Mouse (Mus musculus) liver, embryonic 11.5 days (tissue): ENCODE data around the gene Fbxl13. TPM values are rescaled to one million over a fixed set of nuclear protein-coding genes. Genes with fewer than 3 reads are reported as not detected.
"Not testable (repeated sequence)": the region's sequence is repeated elsewhere in the genome, so short reads cannot be mapped to it uniquely, and the experiment has no call there.

Source experiments
- ATAC-seq: fragments of 200-750 bp; cut with Nextera tagmentation; replicated peaks from 2 replicates; pipeline ENCODE4 v1.8.0; 2017; ENCODE audit warnings: moderate number of reproducible peaks, mild to moderate bottlenecking, moderate TSS enrichment, moderate library complexity; ENCODE audit not compliant: low FRiP score
- DNase-seq: peaks from one replicate; pipeline ENCODE4 v3.0.0-alpha.2; 2017; ENCODE audit warnings: low spot score
- H3K27ac ChIP-seq: fragments of 300-500 bp; sonication (generic); 2 replicates; pipeline ENCODE4 v1.5.1; 2014; ENCODE audit warnings: mild to moderate bottlenecking, low read depth, low read length, control low read depth
- H3K27me3 ChIP-seq: fragments of 300-500 bp; sonication (generic); replicated peaks from 2 replicates; pipeline ENCODE4 v1.6.1; 2014; ENCODE audit warnings: low read length, mixed read lengths; ENCODE audit not compliant: control insufficient read depth, insufficient read depth
- H3K36me3 ChIP-seq: fragments of 300-500 bp; sonication (generic); 2 replicates; pipeline ENCODE4 v1.6.1; 2014; ENCODE audit warnings: mild to moderate bottlenecking, low read length, moderate library complexity, mixed read lengths; ENCODE audit not compliant: control insufficient read depth, insufficient read depth
- H3K4me1 ChIP-seq: fragments of 300-500 bp; sonication (generic); replicated peaks from 2 replicates; pipeline ENCODE4 v1.6.1; 2014; ENCODE audit warnings: low read length, mixed read lengths; ENCODE audit not compliant: control insufficient read depth, insufficient read depth
- H3K4me2 ChIP-seq: fragments of 300-500 bp; sonication (generic); 2 replicates; pipeline ENCODE4 v1.6.1; 2014; ENCODE audit warnings: mild to moderate bottlenecking, control low read depth, moderate library complexity
- H3K4me3 ChIP-seq: fragments of 300-500 bp; sonication (generic); 2 replicates; pipeline ENCODE4 v1.5.1; 2014; ENCODE audit warnings: low read depth, low read length, control low read depth
- H3K9ac ChIP-seq: fragments of 300-500 bp; sonication (generic); 2 replicates; pipeline ENCODE4 v1.6.1; 2014; ENCODE audit warnings: low read depth, low read length, control low read depth
- H3K9me3 ChIP-seq: fragments of 300-500 bp; sonication (generic); 2 replicates; pipeline ENCODE4 v1.6.1; 2016; ENCODE audit warnings: low read length, inconsistent platforms, mixed read lengths; ENCODE audit not compliant: control insufficient read depth
- WGBS: fragments of 180-500 bp; shearing (Covaris S2); extraction: QIAGEN DNeasy Blood & Tissue Kit; methylation state at CpG from one replicate; pipeline ENCODE4 v1.1.7; 2014; 5-methylcytosine and 5-hydroxymethylcytosine counted together
- polyA plus RNA-seq: library from polyadenylated mRNA; unstranded; fragments of >200 nt; fragmentation: Nextera tagmentation; extraction: Ambion mirVana; gene quantifications from 2 replicates; pipeline ENCODE4 v1.2.1, GENCODE M21; 2014

Gene Fbxl13
- polyA plus RNA-seq, 1 experiment from 2014 or later: 0.23 TPM

DNA sequence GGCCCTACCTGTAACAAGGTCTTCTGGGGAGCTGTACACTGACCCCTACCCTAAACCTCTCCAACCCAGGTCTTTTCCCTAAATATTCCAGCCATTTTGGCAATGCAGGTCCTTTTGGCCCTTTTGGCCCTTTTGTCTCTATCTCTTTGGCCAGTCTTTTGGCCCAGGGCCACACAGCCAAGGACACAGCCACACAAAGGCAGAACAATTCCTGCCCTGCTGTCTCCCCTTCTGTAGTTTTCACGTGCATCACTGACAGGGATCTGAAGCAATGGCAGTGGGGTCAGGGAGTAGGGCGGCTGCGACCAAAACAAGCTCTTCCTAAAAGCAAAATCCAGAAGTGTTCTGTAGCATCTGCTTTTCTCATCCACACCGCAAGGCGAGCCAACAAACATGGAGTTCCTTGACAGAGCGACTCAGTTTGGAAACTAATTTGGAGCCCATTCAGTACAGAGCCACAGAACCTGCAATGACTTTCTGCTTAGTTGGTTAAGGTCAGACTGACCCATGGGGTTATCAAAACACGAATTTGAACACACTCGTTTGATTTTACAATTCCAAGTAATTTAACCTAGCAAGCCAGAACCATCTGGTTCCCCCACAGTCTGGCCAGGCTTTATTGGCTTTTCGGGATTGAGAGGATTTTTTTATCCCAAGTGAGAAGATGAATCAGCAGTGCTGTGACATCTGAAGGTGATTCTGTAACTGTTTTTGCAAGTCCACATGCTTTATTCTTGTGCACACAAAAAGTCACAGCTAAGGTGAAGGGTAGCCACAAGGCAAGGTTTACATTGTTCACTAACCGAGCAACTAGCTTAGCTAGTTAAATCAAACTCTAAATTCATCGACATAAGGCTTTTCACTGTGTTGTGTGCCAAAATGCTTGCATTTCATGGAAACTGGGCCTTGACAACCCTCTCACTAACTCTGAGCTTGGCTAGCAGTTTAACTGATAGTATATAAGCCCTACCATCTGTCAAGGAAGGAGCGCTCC is 36.8 kb downstream of the Fbxl13 start:
- H3K4me2 ChIP-seq: no peak overlapping the region
- WGBS: 76% methylated on average over 12 of the region's 12 CpGs
- H3K4me1 ChIP-seq: no peaks in the 10 kb centered on the region
- H3K9ac ChIP-seq: no peak overlapping the region
- H3K9me3 ChIP-seq: no peaks in the 10 kb centered on the region
- no peak overlapping the region for H3K4me3 ChIP-seq
- ATAC-seq (no peak), DNase-seq (no peak)
- H3K27me3 ChIP-seq: no peaks in the 10 kb centered on the region
- no peak overlapping the region for H3K27ac ChIP-seq
- H3K36me3 ChIP-seq: no peaks in the 10 kb centered on the region

DNA sequence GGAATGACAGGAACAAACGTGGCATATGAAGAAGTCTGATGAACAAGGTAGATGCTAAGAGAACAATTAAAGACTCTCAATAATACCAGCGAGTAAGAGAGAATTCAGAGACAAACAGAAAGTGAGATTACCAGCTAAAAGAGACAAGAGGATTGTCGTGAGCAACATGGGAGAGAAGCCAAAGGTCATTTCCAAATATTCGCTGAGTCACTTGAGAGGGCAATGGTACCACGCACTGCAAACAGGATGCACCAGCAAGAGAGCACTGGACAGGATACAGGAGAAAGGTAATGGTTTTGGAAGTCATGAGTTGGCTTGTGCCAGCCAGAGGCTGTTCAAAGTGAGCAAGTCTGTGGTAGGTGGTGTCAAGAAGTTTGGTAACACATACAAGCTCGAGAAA is 39.5 kb downstream of the Fbxl13 start:
- WGBS: 63% methylated on average over 6 of the region's 6 CpGs
- no peaks in the 10 kb centered on the region for H3K9me3 ChIP-seq

DNA sequence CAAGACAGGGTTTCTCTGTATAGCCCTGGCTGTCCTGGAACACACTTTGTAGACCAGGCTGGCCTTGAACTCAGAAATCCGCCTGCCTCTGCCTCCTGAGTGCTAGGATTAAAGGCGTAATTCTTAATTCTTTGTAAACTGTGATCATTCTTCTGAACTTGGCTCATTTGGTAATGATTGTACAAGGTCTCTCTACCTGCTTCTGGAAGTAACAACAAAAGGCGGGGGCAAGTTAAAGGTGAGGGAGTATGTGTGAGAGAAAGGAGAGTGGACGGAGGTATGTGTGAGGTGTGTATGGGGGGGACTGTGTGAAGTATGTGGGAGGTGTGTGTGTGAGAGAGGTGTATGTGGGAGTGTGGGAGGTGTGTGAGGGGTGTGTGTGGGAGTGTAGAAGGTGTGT is 45.5 kb downstream of the Fbxl13 start:
- ATAC-seq: no peak
- DNase-seq: no peak
- no peaks in the 10 kb centered on the region for H3K27me3 ChIP-seq
- H3K4me2 ChIP-seq: no peak overlapping the region
- no peaks in the 10 kb centered on the region for H3K9me3 ChIP-seq
- H3K36me3 ChIP-seq: no peaks in the 10 kb centered on the region
- no peaks in the 10 kb centered on the region for H3K4me1 ChIP-seq
- H3K4me3 ChIP-seq: no peak overlapping the region
- H3K9ac ChIP-seq: no peak overlapping the region
- H3K27ac ChIP-seq: no peak overlapping the region
- WGBS: 88% methylated on average over 4 of the region's 4 CpGs

More for the DNA sequence above, 39.5 kb downstream of the Fbxl13 start:
- Histone ChIP-seq H3K4me1 (no peaks in the 10 kb centered on the region), H3K4me2 (no peak overlapping the region), H3K27ac (no peak overlapping the region), H3K4me3 (no peak overlapping the region), H3K36me3 (no peaks in the 10 kb centered on the region), H3K9ac (no peak overlapping the region), H3K27me3 (no peaks in the 10 kb centered on the region)
- ATAC-seq (no peak), DNase-seq (no peak)

DNA sequence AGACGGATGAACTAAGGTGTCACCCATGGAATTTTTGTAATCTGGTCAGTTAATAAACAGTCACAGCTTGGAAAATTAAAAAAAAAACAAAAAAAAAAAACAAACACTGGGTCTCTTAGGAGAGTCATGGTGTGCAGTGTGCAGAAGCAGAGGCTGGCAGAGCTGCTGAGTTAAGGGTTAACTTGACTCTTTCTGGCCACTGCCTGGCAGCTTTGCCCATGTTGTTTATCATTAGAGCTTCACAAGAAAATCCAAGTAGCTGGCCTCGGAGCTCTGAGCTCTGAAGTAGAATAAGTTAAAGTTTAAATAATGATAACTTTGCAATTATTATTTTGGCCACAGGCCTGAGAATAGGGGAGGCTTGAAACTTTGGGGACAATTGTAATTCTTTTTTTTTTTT is 45.9 kb downstream of the Fbxl13 start:
- H3K4me2 ChIP-seq, H3K4me1 ChIP-seq, H3K9ac ChIP-seq, H3K27me3 ChIP-seq, ATAC-seq, DNase-seq, H3K9me3 ChIP-seq, H3K4me3 ChIP-seq, H3K36me3 ChIP-seq, H3K27ac ChIP-seq: not testable (repeated sequence)
- WGBS: 61% methylated on average over 2 of the region's 2 CpGs

DNA sequence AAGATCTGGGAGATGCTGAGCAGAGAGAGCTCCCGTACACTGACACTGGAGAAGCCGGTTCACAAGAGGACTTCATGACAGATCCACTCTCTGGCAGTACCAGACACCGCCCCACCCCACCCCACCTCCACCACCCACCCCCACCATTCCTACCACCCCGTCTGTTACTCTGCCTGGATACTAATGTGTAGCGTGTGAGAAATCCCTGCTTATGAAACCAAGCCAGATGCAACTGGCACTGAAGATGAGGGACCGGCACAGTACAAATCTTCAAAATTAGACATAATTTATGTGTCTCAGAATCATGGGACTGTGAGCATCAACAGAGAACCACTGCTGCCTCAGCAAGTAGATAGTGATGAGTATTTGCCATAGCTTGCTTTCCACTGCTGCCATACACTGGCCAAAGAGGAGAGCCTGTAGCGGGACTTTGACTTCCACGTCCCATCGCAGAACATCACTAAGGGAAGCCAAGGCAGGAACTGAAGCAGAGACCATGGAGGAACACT is 52.2 kb downstream of the Fbxl13 start:
- Histone ChIP-seq H3K9ac (no peak overlapping the region), H3K36me3 (no peaks in the 10 kb centered on the region), H3K27ac (no peak overlapping the region), H3K9me3 (no peaks in the 10 kb centered on the region), H3K4me1 (no peaks in the 10 kb centered on the region), H3K4me3 (no peak overlapping the region), H3K4me2 (no peak overlapping the region), H3K27me3 (no peaks in the 10 kb centered on the region)
- ATAC-seq (no peak), DNase-seq (no peak)
- WGBS: 82% methylated on average over 9 of the region's 9 CpGs

DNA sequence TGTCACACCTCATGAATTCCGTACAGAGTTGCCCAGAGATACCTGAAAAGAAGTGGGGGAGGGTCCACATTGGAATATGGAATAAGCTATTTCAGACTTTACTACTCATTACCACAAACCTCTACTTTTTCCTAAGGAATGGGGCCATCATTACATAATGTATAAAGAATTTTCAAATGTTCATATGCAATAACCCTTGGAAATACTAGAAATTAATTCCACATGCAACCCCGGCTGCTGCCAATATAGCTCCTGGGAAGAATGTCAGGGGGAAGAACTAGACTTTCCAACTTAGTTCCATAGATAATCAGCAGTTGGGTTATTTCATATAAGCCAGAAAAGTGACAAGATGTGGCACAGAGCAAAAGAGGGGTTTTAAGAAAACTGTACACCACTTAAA is 53.3 kb downstream of the Fbxl13 start:
- no peak overlapping the region for H3K4me2 ChIP-seq
- no peaks in the 10 kb centered on the region for H3K9me3 ChIP-seq
- H3K4me1 ChIP-seq: no peaks in the 10 kb centered on the region
- DNase-seq (no peak), ATAC-seq (no peak)
- no peak overlapping the region for H3K27ac ChIP-seq
- no peaks in the 10 kb centered on the region for H3K27me3 ChIP-seq
- no peaks in the 10 kb centered on the region for H3K36me3 ChIP-seq
- H3K4me3 ChIP-seq: no peak overlapping the region
- 74% methylated on average over 2 of the region's 2 CpGs for WGBS
- H3K9ac ChIP-seq: no peak overlapping the region

DNA sequence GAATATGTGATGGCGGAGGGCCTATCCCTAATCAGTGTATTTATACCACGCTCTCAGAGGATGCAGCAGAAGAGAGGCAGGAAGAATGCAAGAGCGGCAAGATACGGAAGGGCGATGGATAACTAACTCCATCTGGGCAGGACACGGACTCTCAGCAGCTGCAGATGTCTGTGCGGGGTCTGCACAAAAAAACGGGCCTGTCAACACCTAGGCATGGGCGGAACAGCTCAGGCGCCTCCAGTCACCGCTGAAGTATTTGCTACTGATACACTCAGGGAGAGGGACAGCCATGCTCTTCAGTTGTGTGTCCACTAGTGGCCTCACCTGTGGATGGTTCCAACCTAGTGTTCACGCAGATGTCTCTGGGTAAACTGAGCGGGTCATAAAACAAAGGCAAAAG is 57.2 kb downstream of the Fbxl13 start:
- WGBS: 82% methylated on average over 13 of the region's 13 CpGs
- ATAC-seq: no peak
- no peaks in the 10 kb centered on the region for H3K36me3 ChIP-seq
- no peak overlapping the region for H3K9ac ChIP-seq
- H3K9me3 ChIP-seq: no peaks in the 10 kb centered on the region
- no peak overlapping the region for H3K27ac ChIP-seq
- H3K4me2 ChIP-seq: no peak overlapping the region
- no peaks in the 10 kb centered on the region for H3K4me1 ChIP-seq
- no peak overlapping the region for H3K4me3 ChIP-seq
- H3K27me3 ChIP-seq: no peaks in the 10 kb centered on the region
- DNase-seq: no peak

DNA sequence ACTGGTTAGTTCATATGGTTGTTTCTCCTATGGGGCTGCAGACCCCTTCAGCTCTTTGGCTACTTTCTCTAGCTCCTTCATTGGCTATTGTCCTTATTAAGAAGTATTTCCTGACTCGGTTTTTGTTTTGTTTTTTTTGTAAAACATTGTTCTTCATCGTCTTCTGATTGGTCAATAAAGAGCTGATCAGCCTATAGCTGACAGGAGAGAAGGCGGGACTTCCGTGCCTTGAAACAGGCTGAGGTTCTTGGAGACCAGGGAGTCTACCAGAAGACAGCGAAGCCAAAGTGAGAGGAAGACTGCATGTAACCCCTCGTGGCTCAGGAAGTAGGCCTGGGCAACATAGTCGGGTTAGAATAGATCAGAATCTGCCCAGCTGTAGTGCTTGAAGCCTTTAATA is 57.8 kb downstream of the Fbxl13 start:
- ATAC-seq: no peak
- H3K36me3 ChIP-seq: no peaks in the 10 kb centered on the region
- WGBS: 65% methylated on average over 7 of the region's 7 CpGs
- DNase-seq: no peak
- no peak overlapping the region for H3K27ac ChIP-seq
- H3K4me1 ChIP-seq: no peaks in the 10 kb centered on the region
- H3K4me3 ChIP-seq: no peak overlapping the region
- no peak overlapping the region for H3K4me2 ChIP-seq
- H3K9me3 ChIP-seq: no peaks in the 10 kb centered on the region
- H3K9ac ChIP-seq: no peak overlapping the region
- no peaks in the 10 kb centered on the region for H3K27me3 ChIP-seq

DNA sequence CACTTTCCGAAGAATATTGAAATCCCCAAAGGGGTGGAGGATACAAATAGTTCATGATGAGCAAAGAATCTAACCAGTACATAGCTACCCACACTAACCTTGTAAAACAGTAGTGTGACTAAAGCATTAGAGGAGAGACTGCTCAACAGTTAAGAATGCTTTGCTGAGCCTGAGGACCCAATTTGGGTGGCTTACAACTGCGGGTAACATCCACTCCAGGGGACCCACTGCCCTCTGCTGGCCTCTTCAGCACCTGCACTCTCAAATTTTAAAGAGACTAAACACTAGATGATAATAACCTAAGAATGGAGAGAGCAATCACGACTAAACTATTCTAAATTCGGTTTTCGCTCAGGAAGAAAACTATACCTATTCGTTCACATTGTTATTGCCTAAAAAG is 58.7 kb downstream of the Fbxl13 start:
- no peak overlapping the region for H3K27ac ChIP-seq
- no peaks in the 10 kb centered on the region for H3K36me3 ChIP-seq
- H3K9me3 ChIP-seq: no peaks in the 10 kb centered on the region
- H3K4me3 ChIP-seq: no peak overlapping the region
- DNase-seq: no peak
- no peaks in the 10 kb centered on the region for H3K4me1 ChIP-seq
- ATAC-seq: no peak
- no peaks in the 10 kb centered on the region for H3K27me3 ChIP-seq
- no peak overlapping the region for H3K9ac ChIP-seq
- H3K4me2 ChIP-seq: no peak overlapping the region
- WGBS: 49% methylated on average over 6 of the region's 6 CpGs
